Mouse (Mus musculus) liver, postnatal 0 days (tissue): ENCODE data around the gene Dennd4c. TPM values are rescaled to one million over a fixed set of nuclear protein-coding genes. Genes with fewer than 3 reads are reported as not detected.

ENCODE experiments used
- ATAC-seq: fragments of 200-750 bp; cut with Nextera tagmentation; 2 replicates; pipeline ENCODE4 v1.8.0; 2017; ENCODE audit warnings: mild to moderate bottlenecking, moderate library complexity
- DNase-seq: peaks from one replicate; pipeline ENCODE4 v3.0.0-alpha.2; 2016
- H3K27ac ChIP-seq: fragments of 300-500 bp; sonication (generic); 2 replicates; pipeline ENCODE4 v1.5.1; 2014; ENCODE audit warnings: antibody characterized with exemption, moderate library complexity, mild to moderate bottlenecking, low read depth
- H3K27me3 ChIP-seq: fragments of 300-500 bp; sonication (generic); 2 replicates; pipeline ENCODE4 v1.6.1; 2014; ENCODE audit warnings: low read length, control low read depth, mixed read lengths; ENCODE audit not compliant: insufficient read depth
- H3K36me3 ChIP-seq: fragments of 300-500 bp; sonication (generic); replicated peaks from 2 replicates; pipeline ENCODE4 v1.6.1; 2014; ENCODE audit warnings: mild to moderate bottlenecking, control low read depth, low read length, moderate library complexity, mixed read lengths; ENCODE audit not compliant: insufficient read depth
- H3K4me1 ChIP-seq: fragments of 300-500 bp; sonication (generic); 2 replicates; pipeline ENCODE4 v1.6.1; 2014; ENCODE audit warnings: antibody characterized with exemption, mild to moderate bottlenecking, control low read depth; ENCODE audit not compliant: insufficient read depth
- H3K4me2 ChIP-seq: fragments of 300-500 bp; sonication (generic); 2 replicates; pipeline ENCODE4 v1.6.1; 2014; ENCODE audit warnings: low read depth, mild to moderate bottlenecking, low read length, moderate library complexity, mixed read lengths
- H3K4me3 ChIP-seq: fragments of 300-500 bp; sonication (generic); 2 replicates; pipeline ENCODE4 v1.5.1; 2014; ENCODE audit warnings: low read depth, low read length
- H3K9ac ChIP-seq: fragments of 300-500 bp; sonication (generic); replicated peaks from 2 replicates; pipeline ENCODE4 v1.6.1; 2014; ENCODE audit warnings: mild to moderate bottlenecking, moderate library complexity
- H3K9me3 ChIP-seq: fragments of 300-500 bp; sonication (generic); 2 replicates; pipeline ENCODE4 v1.6.1; 2016; ENCODE audit warnings: mild to moderate bottlenecking, control low read depth, low read length, mixed read lengths
- CTCF ChIP-seq: sonication (generic); IDR thresholded peaks from 2 replicates; pipeline ENCODE4 v1.5.1; 2016; ENCODE audit warnings: antibody characterized with exemption, low read depth
- EP300 ChIP-seq: IDR thresholded peaks from 2 replicates; pipeline ENCODE4 v1.6.1; 2016; ENCODE audit warnings: antibody characterized with exemption, low read depth, mild to moderate bottlenecking
- WGBS: fragments of 180-500 bp; shearing (Covaris S2); extraction: QIAGEN DNeasy Blood & Tissue Kit; methylation state at CpG from one replicate; pipeline ENCODE4 v1.1.7; 2014; ENCODE audit not compliant: insufficient replicate concordance; 5-methylcytosine and 5-hydroxymethylcytosine counted together
- polyA plus RNA-seq: library from polyadenylated mRNA; unstranded; fragments of >200 nt; fragmentation: Nextera tagmentation; extraction: Ambion mirVana; gene quantifications from 2 replicates; pipeline ENCODE4 v1.2.1, GENCODE M21; 2015

Dennd4c gene
- polyA plus RNA-seq, 1 experiment from 2014 or later: 1.8 TPM

- no peaks in the 10 kb centered on the region for H3K4me1 ChIP-seq
- ATAC-seq (no peak), DNase-seq (no peak)
- H3K27me3 ChIP-seq: no peaks in the 10 kb centered on the region
- H3K9me3 ChIP-seq: no peaks in the 10 kb centered on the region
- TF ChIP-seq EP300: no peak
- TF ChIP-seq CTCF: no peak
- H3K4me2 ChIP-seq: no peak overlapping the region
- no peak overlapping the region for H3K9ac ChIP-seq
- H3K4me3 ChIP-seq: no peak overlapping the region
- 84% methylated on average over 3 of the region's 3 CpGs for WGBS
- H3K36me3 ChIP-seq: peaks cover 24% of the 10 kb centered on the region
- no peak overlapping the region for H3K27ac ChIP-seq
Observed at GRCm38 (mm10) chr4:86845384-86845783, 97.0 kb downstream of the Dennd4c start.

GRCm38 (mm10) chr4:86847246-86847645 is 98.9 kb downstream of the Dennd4c start:
- no peak overlapping the region for H3K9ac ChIP-seq
- peaks cover 30% of the 10 kb centered on the region for H3K36me3 ChIP-seq
- whole genome bisulfite sequencing: 54% methylated on average over 2 of the region's 2 CpGs
- no peak overlapping the region for H3K4me2 ChIP-seq
- no peak overlapping the region for H3K27ac ChIP-seq
- no peaks in the 10 kb centered on the region for H3K27me3 ChIP-seq
- no peaks in the 10 kb centered on the region for H3K9me3 ChIP-seq
- no peaks in the 10 kb centered on the region for H3K4me1 ChIP-seq
- no peak overlapping the region for H3K4me3 ChIP-seq
- no peak for DNase-seq
- TF ChIP-seq CTCF: no peak
- ATAC-seq: no peak

GRCm38 (mm10) chr4:86851331-86851730 is 103.0 kb downstream of the Dennd4c start:
- Histone ChIP-seq H3K4me2 (no peak overlapping the region), H3K27me3 (no peaks in the 10 kb centered on the region), H3K4me3 (no peak overlapping the region), H3K4me1 (peaks cover 4% of the 10 kb centered on the region; the same call in 1 of the 2 replicates), H3K9ac (no peak overlapping the region), H3K36me3 (peaks cover 46% of the 10 kb centered on the region), H3K9me3 (no peaks in the 10 kb centered on the region), H3K27ac (peak overlapping the region; percentile 22; the same call in 1 of the 2 replicates)
- ATAC-seq (no peak), DNase-seq (no peak)
- 90% methylated on average over 2 of the region's 2 CpGs for WGBS
- TF ChIP-seq EP300 (no peak), CTCF (no peak)

- Histone ChIP-seq H3K9me3 (no peaks in the 10 kb centered on the region), H3K4me3 (no peak overlapping the region), H3K4me2 (no peak overlapping the region), H3K27ac (peak overlapping the region; percentile 22; the same call in 1 of the 2 replicates), H3K27me3 (no peaks in the 10 kb centered on the region), H3K9ac (no peak overlapping the region), H3K36me3 (peaks cover 43% of the 10 kb centered on the region), H3K4me1 (peaks cover 4% of the 10 kb centered on the region; the same call in 1 of the 2 replicates)
- TF ChIP-seq EP300 (no peak), CTCF (no peak)
- DNase-seq (no peak), ATAC-seq (no peak)
- WGBS: 62% methylated on average over 3 of the region's 3 CpGs
Observed at GRCm38 (mm10) chr4:86852018-86852417, 103.7 kb downstream of the Dennd4c start.

- Histone ChIP-seq H3K4me3 (no peak overlapping the region), H3K4me1 (peaks cover 5% of the 10 kb centered on the region), H3K27me3 (no peaks in the 10 kb centered on the region), H3K36me3 (peaks cover 37% of the 10 kb centered on the region), H3K27ac (peak overlapping the region; percentile 46; the same call in 1 of the 2 replicates), H3K4me2 (no peak overlapping the region), H3K9ac (no peak overlapping the region), H3K9me3 (no peaks in the 10 kb centered on the region)
- WGBS: 70% methylated on average over 4 of the region's 4 CpGs
- TF ChIP-seq EP300 (no peak), CTCF (no peak)
- DNase-seq: no peak
- no peak for ATAC-seq
Observed at GRCm38 (mm10) chr4:86852813-86853590, 104.6 kb downstream of the Dennd4c start.

GRCm38 (mm10) chr4:86856304-86857112 is 108.2 kb downstream of the Dennd4c start:
- Histone ChIP-seq H3K9ac (peak overlapping the region; percentile 90), H3K4me1 (peaks cover 10% of the 10 kb centered on the region), H3K36me3 (peaks cover 31% of the 10 kb centered on the region), H3K4me3 (peak overlapping the region; percentile 71), H3K27me3 (no peaks in the 10 kb centered on the region), H3K9me3 (no peaks in the 10 kb centered on the region), H3K27ac (peak overlapping the region; percentile 97), H3K4me2 (peak overlapping the region; percentile 89)
- ATAC-seq (peak; percentile 8), DNase-seq (peak; percentile 27)
- TF ChIP-seq EP300 (no peak), CTCF (no peak)
- 3% methylated on average over 47 of the region's 50 CpGs for WGBS
